Mouse (Mus musculus): ENCODE measurements at regions not wholly inside any gene's neighbourhood (a gene's known extent, or its start where the extent isn't known, plus 50 kb on each side); places are given as distances from the start of the nearest gene placed in this dataset.

- no peak for DNase-seq (ENCODE audit: low spot score)
Measured at GRCm38 (mm10) chr10:126748696-126749466, 152.3 kb downstream of the Atp23 start.

GRCm38 (mm10) chr10:126734661-126735060, 166.5 kb downstream of the Atp23 start:
- no peak for DNase-seq (ENCODE audit: low spot score)

- DNase-seq (ENCODE audit: low spot score): no peak
Measured at GRCm38 (mm10) chr10:126727840-126728239, 173.3 kb downstream of the Atp23 start.

DNA sequence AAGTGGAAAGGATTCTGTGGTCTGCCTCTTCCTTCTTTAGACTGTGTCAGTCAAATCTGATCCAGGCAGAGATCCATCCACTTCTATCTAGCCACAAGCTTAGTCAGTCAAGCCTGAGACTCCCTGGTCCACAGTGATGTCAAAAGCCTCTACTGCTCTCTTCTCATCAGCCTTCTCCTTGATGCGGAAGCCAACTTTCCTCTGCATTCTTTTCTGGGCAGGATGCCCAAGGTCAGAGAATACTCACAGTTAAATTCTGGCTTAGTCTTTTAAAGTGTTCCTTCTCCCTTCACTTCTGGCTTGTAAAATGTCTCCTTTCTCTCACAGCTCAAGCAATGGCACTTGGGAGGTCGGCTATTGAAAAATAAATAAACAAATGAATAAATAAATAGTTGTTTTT, 183.2 kb downstream of the Atp23 start:
- DNase-seq (ENCODE audit: low spot score): no peak

DNA sequence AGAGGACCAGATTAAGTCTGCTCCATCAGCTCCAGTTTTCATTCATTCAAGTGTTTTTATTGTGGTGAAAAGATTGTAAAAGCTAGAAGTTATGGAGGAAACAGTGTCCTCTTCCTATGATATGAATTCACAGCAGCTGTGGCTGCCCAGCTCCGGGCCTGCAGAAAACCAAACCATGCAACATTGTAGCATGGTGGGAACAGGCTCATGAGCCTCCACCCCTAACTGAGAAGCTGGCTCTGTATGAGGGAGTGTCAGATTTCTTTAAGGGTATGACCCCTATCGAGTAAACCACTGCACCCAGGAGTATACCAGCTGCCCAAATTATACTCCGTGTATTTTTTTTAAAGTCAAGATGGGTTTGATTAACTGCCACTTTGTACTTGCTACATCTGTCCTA, 189.4 kb downstream of the Atp23 start:
- DNase-seq (ENCODE audit: low spot score): no peak

DNA sequence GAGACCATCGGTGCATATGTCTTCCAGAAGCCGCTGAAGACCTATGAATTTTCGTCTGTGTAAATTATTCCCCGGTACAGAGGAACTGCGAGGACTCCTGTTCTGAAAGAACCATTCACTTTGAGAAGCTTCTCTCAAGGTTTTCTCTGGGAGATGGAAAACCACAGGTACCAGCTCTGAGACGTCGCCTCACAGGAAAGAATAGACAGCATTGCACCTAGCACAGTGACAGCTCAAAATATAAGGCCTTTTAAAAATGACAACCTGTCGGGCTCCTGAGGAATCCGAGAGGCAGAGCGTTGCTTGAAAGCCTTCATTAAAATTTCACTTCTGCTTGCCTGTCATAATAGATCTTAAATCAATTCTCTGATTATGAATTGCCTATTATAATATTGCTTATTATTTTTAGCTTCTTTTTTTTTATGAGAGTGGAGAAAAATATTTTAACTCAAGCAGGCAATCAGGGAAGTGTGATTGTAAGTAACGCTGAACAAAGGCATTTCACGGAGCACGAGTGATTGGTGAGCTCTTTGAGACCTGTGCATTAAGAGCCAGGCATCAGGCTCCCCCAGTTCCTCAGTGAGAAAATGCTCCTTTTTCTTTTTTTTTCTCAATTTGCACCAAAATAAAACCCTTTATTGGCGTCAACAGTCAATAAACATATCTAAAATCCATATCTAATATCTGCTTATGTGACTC, 191.8 kb downstream of the Atp23 start:
- DNase-seq (ENCODE audit: low spot score): no peak

GRCm38 (mm10) chr10:126708730-126709129, 192.4 kb downstream of the Atp23 start:
- no peak for DNase-seq (ENCODE audit: low spot score)

DNA sequence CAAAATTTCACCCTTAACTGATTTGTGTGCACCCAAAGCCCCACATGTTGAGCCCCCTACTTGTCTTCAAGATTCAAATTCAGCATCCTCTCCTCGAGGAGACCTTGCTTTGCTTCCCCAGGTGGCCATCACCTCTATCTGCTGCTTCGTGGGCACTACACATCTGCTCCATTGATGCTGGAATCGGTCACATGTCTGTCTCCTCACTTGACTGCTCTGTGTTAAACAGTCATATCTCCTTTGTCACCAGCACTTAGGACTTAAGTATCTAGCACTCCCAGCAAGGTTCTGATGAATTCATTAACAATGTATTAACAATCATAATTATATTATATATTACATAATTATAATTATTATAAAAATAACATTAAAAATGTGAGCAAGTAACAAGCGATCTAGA, 192.9 kb downstream of the Atp23 start:
- DNase-seq (ENCODE audit: low spot score): no peak

- no peak for DNase-seq (ENCODE audit: low spot score)
Measured at GRCm38 (mm10) chr10:126697086-126697485, 204.1 kb downstream of the Atp23 start.

GRCm38 (mm10) chr10:126690914-126691673, 210.1 kb downstream of the Atp23 start:
- DNase-seq (ENCODE audit: low spot score): no peak

GRCm38 (mm10) chr10:126680275-126681184, 220.6 kb downstream of the Atp23 start:
- no peak for DNase-seq (ENCODE audit: low spot score)

GRCm38 (mm10) chr10:126679224-126680120, 221.7 kb downstream of the Atp23 start:
- DNase-seq (ENCODE audit: low spot score): no peak

GRCm38 (mm10) chr10:126673437-126673836, 227.7 kb downstream of the Atp23 start:
- no peak for DNase-seq (ENCODE audit: low spot score)

DNA sequence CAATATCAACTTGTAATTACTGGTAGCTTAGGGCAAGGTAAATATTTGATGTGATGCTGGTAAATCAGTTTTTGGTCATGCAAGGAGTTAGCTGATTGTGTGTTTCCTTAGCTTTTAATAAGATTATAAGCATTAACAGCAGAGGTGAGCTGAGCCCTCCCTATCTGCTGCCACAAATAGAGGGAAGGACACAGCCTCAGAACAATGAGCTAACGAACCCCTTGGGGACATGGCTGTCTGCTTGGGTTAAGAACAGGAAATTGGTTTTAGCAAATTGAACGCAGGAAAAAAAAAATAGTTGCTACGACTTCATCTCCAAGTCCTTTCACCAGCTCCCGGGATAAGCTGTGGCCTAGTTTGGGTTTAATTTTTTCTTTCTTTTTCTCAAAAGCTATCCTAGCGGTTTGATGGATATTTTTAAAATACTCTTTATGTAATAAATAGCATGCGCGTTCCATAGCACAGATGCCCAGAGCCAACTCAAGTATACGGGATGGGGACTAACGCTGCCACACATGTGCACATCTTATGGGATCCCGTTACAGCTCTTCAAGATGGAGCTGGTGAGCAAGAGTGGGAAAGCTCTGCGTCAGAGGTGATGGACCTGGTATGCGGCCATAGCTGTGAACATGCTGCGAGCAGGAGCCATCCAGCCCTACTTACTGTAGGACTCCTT, 236.6 kb downstream of the Atp23 start:
- no peak for DNase-seq (ENCODE audit: low spot score)

DNA sequence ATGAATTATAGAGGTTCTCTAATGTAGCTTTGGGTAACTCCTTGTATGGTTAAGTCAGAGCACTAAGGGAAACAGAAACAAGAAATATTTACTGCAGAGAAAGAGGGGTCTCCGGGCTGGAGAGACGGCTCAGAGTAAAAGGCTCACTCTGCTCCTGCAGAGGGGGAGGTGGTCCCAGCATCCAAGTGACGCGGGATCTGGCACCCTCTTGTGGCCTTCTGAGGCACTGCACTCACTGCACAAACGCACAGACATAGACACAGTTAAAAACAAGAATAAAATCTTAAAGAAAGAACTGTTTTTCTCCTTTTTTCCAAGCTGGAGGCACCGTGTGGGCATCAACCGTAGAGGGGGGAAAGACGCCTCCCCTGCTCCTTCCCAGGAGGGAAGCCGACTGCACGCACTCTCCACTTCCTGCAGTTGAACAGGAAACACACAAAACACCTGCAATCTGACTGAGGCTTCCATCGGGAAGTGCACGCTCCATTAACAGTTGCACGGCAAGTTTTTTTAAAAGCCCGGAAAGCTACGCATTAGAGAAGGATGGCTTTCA, 237.6 kb downstream of the Atp23 start:
- DNase-seq (ENCODE audit: low spot score): no peak

- no peak for DNase-seq (ENCODE audit: low spot score)
Measured at GRCm38 (mm10) chr10:126662765-126663164, 238.4 kb downstream of the Atp23 start.

GRCm38 (mm10) chr10:126661095-126661615, 240.0 kb downstream of the Atp23 start:
- no peak for DNase-seq (ENCODE audit: low spot score)

DNA sequence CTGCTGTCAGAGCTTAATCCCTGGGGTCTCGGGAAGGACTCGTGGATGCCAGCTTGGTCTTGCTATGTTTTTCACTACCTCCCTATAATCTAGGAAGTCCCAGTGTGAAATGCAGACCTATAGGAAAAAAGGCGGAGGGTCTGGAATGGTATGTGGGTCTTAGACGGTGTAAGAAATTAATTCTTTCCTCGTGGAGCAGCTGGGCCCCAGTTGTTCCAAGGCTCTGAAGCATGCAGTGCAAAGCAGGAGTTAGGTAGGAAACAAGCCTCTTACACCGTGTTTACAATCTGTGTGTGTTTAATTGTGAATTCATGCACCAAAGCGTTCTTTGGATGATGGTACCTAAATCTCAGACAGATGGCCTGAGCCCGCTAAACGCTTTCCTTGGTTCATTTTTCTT, 241.1 kb downstream of the Atp23 start:
- DNase-seq (ENCODE audit: low spot score): no peak

- DNase-seq (ENCODE audit: low spot score): no peak
Measured at GRCm38 (mm10) chr10:126652693-126653092, 248.5 kb downstream of the Atp23 start.
